Comparison of ENCODE assay signal across 36 mouse cellular contexts in the genomic region with DNA sequence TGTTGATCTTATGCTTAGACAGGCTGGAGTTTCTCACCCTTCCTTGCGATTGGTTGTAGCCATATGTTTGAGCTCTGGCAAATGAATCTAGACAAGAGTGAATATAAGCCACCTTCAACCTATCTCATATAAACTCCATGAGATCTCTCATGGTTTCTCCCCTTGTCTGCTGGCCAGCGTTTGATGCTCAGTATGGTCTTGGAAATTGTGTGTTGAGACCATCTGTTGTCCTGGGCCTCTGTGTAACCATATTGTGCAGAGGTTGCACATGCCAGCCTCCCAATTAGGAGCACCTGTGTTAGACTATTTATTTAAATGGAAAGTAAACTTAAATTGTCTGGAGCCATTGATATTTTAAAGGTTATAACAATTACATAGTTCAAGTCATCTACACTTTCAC.
"Had no signal": no experiment of that assay in that cellular context is flagged by ENCODE, and none has a peak within 500 bp of the region (broad histone marks: within the 10 kb centered on the region; RNA-seq: fewer than 3 reads in every experiment).

No protein-coding gene starts in this region.

- ATAC-seq: hindbrain, embryonic 16.5 days; hindbrain, postnatal 0 days; inflammation-experienced regulatory T-cells, adult 6 months; intestine, embryonic 15.5 days; intestine, embryonic 16.5 days; intestine, postnatal 0 days had no signal

- H3K4me2 ChIP-seq: heart, embryonic 11.5 days; heart, embryonic 12.5 days; heart, embryonic 13.5 days; heart, embryonic 15.5 days; hindbrain, embryonic 12.5 days; hindbrain, embryonic 13.5 days; hindbrain, embryonic 14.5 days; hindbrain, embryonic 15.5 days; intestine, embryonic 15.5 days; kidney, embryonic 15.5 days had no signal

- H3K9me3 ChIP-seq: heart, embryonic 10.5 days; heart, embryonic 12.5 days; heart, embryonic 13.5 days; heart, embryonic 15.5 days; hindbrain, embryonic 10.5 days; hindbrain, embryonic 12.5 days; hindbrain, embryonic 13.5 days; hindbrain, embryonic 15.5 days; intestine, embryonic 15.5 days; kidney, embryonic 15.5 days had no signal

- DNase-seq: heart, postnatal 10 days; heart, postnatal 14 days; heart, postnatal 36 days; heart, postnatal 4 days; kidney, adult 11 months; kidney, adult 18-20 months; kidney, adult 2 months; kidney, adult 8-10 months; kidney, adult 9 months; kidney, postnatal 10 days; kidney, postnatal 14 days; kidney, postnatal 25 days; kidney, postnatal 36 days; kidney, postnatal 4 days; layer of hippocampus, adult 9-11 months; layer of hippocampus, postnatal 36 days had no signal

- H3K9ac ChIP-seq: heart, embryonic 12.5 days; heart, embryonic 13.5 days; heart, embryonic 15.5 days; hindbrain, embryonic 12.5 days; hindbrain, embryonic 13.5 days; hindbrain, embryonic 14.5 days; hindbrain, embryonic 15.5 days; intestine, embryonic 15.5 days; kidney, embryonic 15.5 days had no signal

- H3K4me1 ChIP-seq: heart, embryonic 10.5 days; heart, embryonic 12.5 days; heart, embryonic 13.5 days; heart, embryonic 15.5 days; hindbrain, embryonic 10.5 days; hindbrain, embryonic 12.5 days; hindbrain, embryonic 13.5 days; hindbrain, embryonic 15.5 days; intestine, embryonic 15.5 days; kidney, embryonic 15.5 days had no signal

- H3K27me3 ChIP-seq: heart, embryonic 12.5 days; heart, embryonic 13.5 days; heart, embryonic 15.5 days; hindbrain, embryonic 12.5 days; hindbrain, embryonic 13.5 days; hindbrain, embryonic 15.5 days; intestine, embryonic 15.5 days; kidney, embryonic 15.5 days had no signal

- H3K4me3 ChIP-seq: heart, embryonic 10.5 days; heart, embryonic 12.5 days; heart, embryonic 13.5 days; heart, embryonic 15.5 days; hindbrain, embryonic 10.5 days; hindbrain, embryonic 12.5 days; hindbrain, embryonic 13.5 days; hindbrain, embryonic 15.5 days; intestine, embryonic 15.5 days; kidney, embryonic 15.5 days; layer of hippocampus, adult 2 months; left cerebral cortex, adult 2 months had no signal

- H3K27ac ChIP-seq: heart, embryonic 10.5 days; heart, embryonic 13.5 days; heart, embryonic 15.5 days; hindbrain, embryonic 10.5 days; hindbrain, embryonic 12.5 days; hindbrain, embryonic 13.5 days; hindbrain, embryonic 14.5 days; hindbrain, embryonic 15.5 days; hindbrain, postnatal 0 days; intestine, embryonic 15.5 days; kidney, embryonic 15.5 days; kidney, postnatal 0 days; layer of hippocampus, adult 2 months; left cerebral cortex, adult 2 months had no signal

- H3K36me3 ChIP-seq: heart, embryonic 10.5 days; heart, embryonic 12.5 days; heart, embryonic 13.5 days; heart, embryonic 15.5 days; hindbrain, embryonic 10.5 days; hindbrain, embryonic 12.5 days; hindbrain, embryonic 13.5 days; hindbrain, embryonic 15.5 days; intestine, embryonic 15.5 days; kidney, embryonic 15.5 days had no signal
